Mouse (Mus musculus) neural tube, embryonic 13.5 days (tissue): ENCODE results near the gene Gm28171. TPM values are rescaled to one million over a fixed set of nuclear protein-coding genes. Genes with fewer than 3 reads are reported as not detected.
"Not testable (repeated sequence)": the region's sequence is repeated elsewhere in the genome, so short reads cannot be mapped to it uniquely, and the experiment has no call there.

Experiments used
- ATAC-seq: fragments of 200-750 bp; cut with Nextera tagmentation; 2 replicates; pipeline ENCODE4 v1.8.0; 2017; ENCODE audit warnings: low read depth, mild to moderate bottlenecking, moderate TSS enrichment, moderate library complexity
- H3K27ac ChIP-seq: fragments of 300-500 bp; sonication (generic); replicated peaks from 2 replicates; pipeline ENCODE4 v1.5.1; 2015; ENCODE audit warnings: moderate library complexity, mild to moderate bottlenecking, inconsistent platforms
- H3K27me3 ChIP-seq: fragments of 300-500 bp; sonication (generic); 2 replicates; pipeline ENCODE4 v1.6.1; 2015; ENCODE audit warnings: mild to moderate bottlenecking, inconsistent platforms
- H3K36me3 ChIP-seq: fragments of 300-500 bp; sonication (generic); 2 replicates; pipeline ENCODE4 v1.6.1; 2015; ENCODE audit warnings: mild to moderate bottlenecking, inconsistent platforms
- H3K4me1 ChIP-seq: fragments of 300-500 bp; sonication (generic); replicated peaks from 2 replicates; pipeline ENCODE4 v1.6.1; 2015; ENCODE audit warnings: inconsistent platforms
- H3K4me2 ChIP-seq: fragments of 300-500 bp; sonication (generic); 2 replicates; pipeline ENCODE4 v1.6.1; 2015; ENCODE audit warnings: inconsistent platforms, mild to moderate bottlenecking, moderate library complexity
- H3K4me3 ChIP-seq: fragments of 300-500 bp; sonication (generic); 2 replicates; pipeline ENCODE4 v1.5.1; 2015; ENCODE audit warnings: mild to moderate bottlenecking, inconsistent platforms
- H3K9ac ChIP-seq: fragments of 300-500 bp; sonication (generic); 2 replicates; pipeline ENCODE4 v1.6.1; 2015; ENCODE audit warnings: moderate library complexity, mild to moderate bottlenecking, inconsistent platforms
- H3K9me3 ChIP-seq: fragments of 300-500 bp; sonication (generic); 2 replicates; pipeline ENCODE4 v1.6.1; 2016; ENCODE audit warnings: inconsistent platforms
- WGBS: fragments of 180-500 bp; shearing (Covaris S2); methylation state at CpG from one replicate; pipeline ENCODE4 v1.1.7; 2015; 5-methylcytosine and 5-hydroxymethylcytosine counted together
- polyA plus RNA-seq: library from polyadenylated mRNA; unstranded; fragments of >200 nt; fragmentation: Nextera tagmentation; extraction: Ambion mirVana; gene quantifications from 2 replicates; pipeline ENCODE4 v1.2.1, GENCODE M21; 2015

Gm28171 gene
- polyA plus RNA-seq, result not detected in 2 replicates

DNA sequence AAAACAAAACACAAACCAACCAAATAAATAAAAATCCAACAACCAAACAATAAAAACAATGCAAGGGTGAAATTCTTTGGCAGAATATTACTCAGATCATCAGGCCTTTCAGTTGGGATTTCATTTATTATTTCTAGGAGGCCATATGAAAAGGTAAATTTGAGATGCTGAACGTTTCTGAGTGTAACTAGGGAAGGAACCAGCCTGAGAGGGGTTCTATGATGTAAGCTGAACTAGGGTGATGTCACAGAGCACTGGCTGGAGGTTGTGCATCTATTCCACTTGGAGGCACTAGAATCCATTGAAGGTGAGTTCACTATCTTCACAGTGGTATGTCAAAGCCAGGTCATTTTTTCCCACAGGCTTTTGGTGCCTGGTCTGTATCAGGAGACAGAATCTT, at the start of gene Gm28171:
Gm28171 (plus strand) TSS at position 301 of the 400 bp plus-strand sequence.
- H3K9ac ChIP-seq, H3K27me3 ChIP-seq, H3K36me3 ChIP-seq, H3K9me3 ChIP-seq, H3K27ac ChIP-seq, H3K4me2 ChIP-seq, ATAC-seq, H3K4me3 ChIP-seq, H3K4me1 ChIP-seq: not testable (repeated sequence)
- no CpG with 5 or more reads among the region's 1 CpGs for WGBS

Other genes starting within 250 kb of the Gm28171 start
- gene Gm21854, start 136.4 kb upstream of the Gm28171 start, polyA plus RNA-seq, result not detected in 2 replicates
- not detected in 2 replicates for gene Gm20914, start 67.4 kb upstream of the Gm28171 start, polyA plus RNA-seq
- gene Gm21778, start 149.1 kb downstream of the Gm28171 start, polyA plus RNA-seq, result not detected in 2 replicates